Mouse (Mus musculus): Measurements from ENCODE around the gene Gpr132. TPM values are rescaled to one million over a fixed set of nuclear protein-coding genes. Genes with fewer than 3 reads are reported as not detected.

Gene Gpr132
- polyA plus RNA-seq, 1 experiment from 2014 or later, result 0.26 TPM

DNA sequence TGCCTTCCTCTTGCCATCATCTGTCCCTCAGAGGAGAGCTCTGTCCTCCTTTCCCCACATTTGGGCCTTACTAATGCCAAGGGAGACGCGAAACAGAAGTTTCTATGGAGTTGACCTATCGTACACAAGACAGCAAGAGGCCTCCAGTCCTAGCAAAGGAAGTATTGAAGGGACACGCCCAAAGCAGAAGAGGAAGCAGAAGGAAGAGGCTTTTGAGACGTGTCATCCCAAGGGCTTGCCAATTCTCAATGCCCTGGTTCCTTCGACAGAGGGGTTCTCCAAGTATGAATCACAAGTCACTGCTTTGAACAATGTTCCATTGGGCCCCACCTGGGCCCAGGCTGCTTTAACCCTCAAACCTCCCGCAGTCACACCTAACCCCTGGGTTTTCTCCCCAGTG is 3.2 kb downstream of the Gpr132 start:
- Histone ChIP-seq H3K27me3 (peaks cover 4% of the 10 kb centered on the region; the same call in 1 of the 2 replicates), H3K4me3 (replicated peaks) (no peak overlapping the region), H3K4me1 (replicated peaks) (peaks cover 4% of the 10 kb centered on the region; the same call in 1 of the 2 replicates), H3K27ac (replicated peaks) (no peak overlapping the region), H3K4me2 (no peak overlapping the region), H3K9me3 (replicated peaks) (no peaks in the 10 kb centered on the region), H3K36me3 (replicated peaks) (no peaks in the 10 kb centered on the region), H3K9ac (no peak overlapping the region)
- ATAC-seq (ENCODE audit: insufficient read depth), result no peak
- 36% methylated on average over 7 of the region's 7 CpGs for WGBS (ENCODE audit: insufficient replicate concordance)

GRCm38 (mm10) chr12:112861911-112862321 is 6.1 kb downstream of the Gpr132 start:
- Histone ChIP-seq H3K27ac (replicated peaks) (no peak overlapping the region), H3K4me2 (no peak overlapping the region), H3K27me3 (no peaks in the 10 kb centered on the region), H3K36me3 (replicated peaks) (no peaks in the 10 kb centered on the region), H3K4me3 (replicated peaks) (no peak overlapping the region), H3K4me1 (replicated peaks) (no peaks in the 10 kb centered on the region), H3K9ac (no peak overlapping the region), H3K9me3 (replicated peaks) (no peaks in the 10 kb centered on the region)
- no peak for ATAC-seq (ENCODE audit: insufficient read depth)
- WGBS (ENCODE audit: insufficient replicate concordance), result 56% methylated on average over 9 of the region's 9 CpGs

DNA sequence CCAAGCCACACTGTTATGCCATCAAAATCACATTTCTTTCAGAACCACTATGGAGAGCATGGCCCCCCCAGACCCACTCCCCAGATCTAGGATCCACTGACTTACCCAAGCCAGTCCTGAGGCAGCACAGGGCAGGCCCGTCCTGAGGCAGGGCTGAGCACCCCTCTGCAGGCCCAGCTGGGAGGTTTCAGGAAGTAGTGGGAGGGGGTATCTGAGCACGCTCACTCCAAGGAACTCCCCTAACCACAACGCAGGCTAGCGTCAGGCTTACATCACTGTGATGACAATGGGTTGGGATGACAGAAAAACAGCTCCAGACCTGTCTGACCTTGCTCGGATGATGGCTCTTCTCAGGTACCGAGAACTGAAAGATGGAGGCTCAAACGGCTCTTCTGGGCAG is 7.3 kb downstream of the Gpr132 start:
- ATAC-seq (ENCODE audit: insufficient read depth), result peak; percentile 38
- Histone ChIP-seq H3K9ac (no peak overlapping the region), H3K36me3 (replicated peaks) (no peaks in the 10 kb centered on the region), H3K4me1 (replicated peaks) (no peaks in the 10 kb centered on the region), H3K9me3 (replicated peaks) (no peaks in the 10 kb centered on the region), H3K27me3 (no peaks in the 10 kb centered on the region), H3K4me3 (replicated peaks) (no peak overlapping the region), H3K4me2 (no peak overlapping the region; the same call in 1 of the 2 replicates), H3K27ac (replicated peaks) (no peak overlapping the region)
- 32% methylated on average over 7 of the region's 7 CpGs for WGBS (ENCODE audit: insufficient replicate concordance)

DNA sequence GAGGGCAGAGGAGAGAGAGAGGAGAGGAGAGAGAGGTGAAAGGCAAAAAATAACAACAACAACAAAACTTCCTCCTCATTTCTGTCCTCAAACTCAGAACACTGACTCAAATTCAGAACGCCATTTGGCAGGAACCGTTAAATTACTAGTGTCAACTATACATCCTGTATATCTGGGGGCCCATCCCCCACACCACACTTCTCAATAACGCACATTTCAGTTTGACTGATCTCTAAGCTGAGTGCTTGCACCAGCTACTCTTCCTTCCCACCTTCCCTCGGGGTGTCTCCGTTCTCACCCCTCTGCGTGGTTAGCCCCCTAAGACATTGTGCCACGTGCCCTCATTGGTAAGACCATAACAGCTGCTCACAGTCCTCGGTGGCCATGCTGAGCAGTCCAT is 8.1 kb downstream of the Gpr132 start:
- H3K27ac ChIP-seq (replicated peaks), result no peak overlapping the region
- H3K36me3 ChIP-seq (replicated peaks), result no peaks in the 10 kb centered on the region
- no peaks in the 10 kb centered on the region for H3K27me3 ChIP-seq
- H3K4me2 ChIP-seq, result no peak overlapping the region
- H3K9me3 ChIP-seq (replicated peaks), result no peaks in the 10 kb centered on the region
- H3K9ac ChIP-seq, result no peak overlapping the region
- H3K4me3 ChIP-seq (replicated peaks), result no peak overlapping the region
- no peaks in the 10 kb centered on the region for H3K4me1 ChIP-seq (replicated peaks)
- no peak for ATAC-seq (ENCODE audit: insufficient read depth)
- 17% methylated on average over 8 of the region's 8 CpGs for WGBS (ENCODE audit: insufficient replicate concordance)

DNA sequence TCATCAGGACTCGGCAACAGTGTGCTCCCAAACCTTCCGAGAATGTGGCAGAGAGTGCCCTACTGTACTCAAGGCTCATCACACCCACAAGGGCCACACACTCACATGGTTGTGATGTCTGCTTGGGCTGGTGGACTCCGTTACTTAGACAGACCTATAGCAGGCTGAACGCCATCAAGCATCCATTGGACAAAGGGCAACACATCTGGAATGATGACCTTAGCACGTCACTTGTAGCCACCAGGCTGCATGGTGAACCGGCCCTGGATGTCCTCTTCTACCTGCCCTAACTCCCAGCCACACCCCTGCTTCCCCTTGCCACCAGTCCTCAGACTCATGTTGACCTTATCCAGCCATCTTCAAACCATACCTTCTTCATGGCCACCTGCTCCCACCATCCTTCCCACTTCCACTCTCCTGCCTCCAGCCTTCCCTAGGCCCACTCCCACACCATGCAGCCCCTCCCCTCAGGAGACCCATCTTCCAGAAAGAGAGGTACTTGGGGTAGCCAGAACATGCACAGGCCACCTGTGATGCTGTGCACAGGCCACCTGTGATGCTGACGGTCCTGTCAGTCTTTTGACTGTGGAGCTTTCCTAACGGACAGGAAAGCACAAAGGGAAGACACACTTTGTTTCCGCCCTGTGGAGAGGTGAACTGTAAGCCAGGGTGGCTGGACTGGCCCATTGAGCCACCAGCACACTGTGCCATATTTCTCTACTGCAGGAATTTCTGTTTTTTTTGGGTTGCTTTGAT is 9.3 kb downstream of the Gpr132 start:
- Histone ChIP-seq H3K27me3 (no peaks in the 10 kb centered on the region), H3K9ac (no peak overlapping the region), H3K4me2 (no peak overlapping the region), H3K27ac (replicated peaks) (no peak overlapping the region), H3K4me1 (replicated peaks) (no peaks in the 10 kb centered on the region), H3K36me3 (replicated peaks) (no peaks in the 10 kb centered on the region), H3K9me3 (replicated peaks) (no peaks in the 10 kb centered on the region), H3K4me3 (replicated peaks) (no peak overlapping the region)
- 63% methylated on average over 9 of the region's 9 CpGs for WGBS (ENCODE audit: insufficient replicate concordance)
- no peak for ATAC-seq (ENCODE audit: insufficient read depth)

DNA sequence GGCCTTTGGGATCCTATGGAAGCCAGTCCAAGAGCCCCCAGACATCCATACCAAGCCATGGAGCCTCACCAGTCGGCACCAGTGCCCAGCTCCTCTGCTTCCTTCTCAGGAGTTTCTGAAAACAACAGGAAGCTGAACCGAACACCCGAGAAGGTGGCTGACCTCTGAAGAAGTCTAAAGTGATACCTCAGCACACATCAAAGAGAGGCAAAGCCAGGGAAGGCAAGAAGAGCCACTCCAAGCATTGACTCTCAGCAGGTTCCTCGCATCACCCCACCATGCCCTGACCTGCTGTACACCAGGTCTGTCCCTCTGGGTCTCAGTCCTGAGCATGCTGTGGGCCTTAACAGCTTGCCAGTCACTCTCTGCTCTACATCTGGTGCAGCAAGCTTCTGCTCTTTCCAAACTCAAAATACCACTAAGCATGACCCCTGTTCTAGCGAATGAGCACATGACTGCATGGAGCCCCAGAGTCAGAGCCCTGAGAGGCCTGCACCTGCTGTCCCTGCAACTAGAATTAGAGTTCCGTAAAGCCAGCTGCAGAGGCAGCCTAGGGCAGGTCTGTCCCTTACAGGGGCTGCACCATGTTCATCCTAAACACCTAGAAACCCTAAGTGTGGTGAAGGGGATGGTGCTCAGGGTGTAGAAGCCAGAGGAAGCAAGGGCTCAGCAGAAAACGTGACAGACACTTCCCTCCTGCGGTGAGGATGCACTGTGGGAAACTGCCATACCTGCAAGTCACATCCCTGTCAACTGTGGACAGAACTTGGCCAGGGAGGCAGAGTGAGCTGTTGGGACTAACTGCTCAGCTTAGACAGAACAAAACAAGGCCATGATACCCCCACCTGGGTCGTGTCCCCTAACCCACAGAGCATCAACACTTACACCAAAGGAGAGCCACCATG is 10.8 kb downstream of the Gpr132 start:
- Histone ChIP-seq H3K9ac (no peak overlapping the region), H3K9me3 (replicated peaks) (no peaks in the 10 kb centered on the region), H3K36me3 (replicated peaks) (no peaks in the 10 kb centered on the region), H3K4me3 (replicated peaks) (no peak overlapping the region), H3K27me3 (no peaks in the 10 kb centered on the region), H3K4me2 (no peak overlapping the region), H3K27ac (replicated peaks) (no peak overlapping the region), H3K4me1 (replicated peaks) (no peaks in the 10 kb centered on the region)
- 38% methylated on average over 9 of the region's 9 CpGs for WGBS (ENCODE audit: insufficient replicate concordance)
- no peak for ATAC-seq (ENCODE audit: insufficient read depth)

DNA sequence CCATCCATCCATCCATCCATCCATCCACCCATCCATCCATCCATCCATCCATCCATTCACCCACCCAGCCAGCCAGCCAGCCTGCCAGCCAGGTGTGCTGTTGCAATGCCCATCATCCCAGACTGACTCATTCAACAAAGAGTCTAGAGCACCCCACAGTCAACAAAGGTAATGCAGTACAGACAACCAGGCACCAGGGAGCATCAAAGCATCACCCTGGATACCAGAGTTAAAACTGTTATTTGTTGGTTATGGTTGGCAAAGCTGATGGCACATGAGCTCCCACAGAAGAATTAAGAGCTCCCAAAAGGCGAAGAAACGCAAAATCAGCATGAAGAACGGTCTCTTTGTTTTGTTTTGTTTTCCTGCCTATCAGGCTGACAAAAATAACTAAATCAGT is 11.7 kb downstream of the Gpr132 start:
- no peaks in the 10 kb centered on the region for H3K27me3 ChIP-seq
- no peak overlapping the region for H3K27ac ChIP-seq (replicated peaks)
- no peak for ATAC-seq (ENCODE audit: insufficient read depth)
- H3K4me2 ChIP-seq, result no peak overlapping the region
- no peaks in the 10 kb centered on the region for H3K36me3 ChIP-seq (replicated peaks)
- H3K4me1 ChIP-seq (replicated peaks), result no peaks in the 10 kb centered on the region
- no peaks in the 10 kb centered on the region for H3K9me3 ChIP-seq (replicated peaks)
- H3K9ac ChIP-seq, result no peak overlapping the region
- H3K4me3 ChIP-seq (replicated peaks), result no peak overlapping the region
- 80% methylated on average over 3 of the region's 3 CpGs for WGBS (ENCODE audit: insufficient replicate concordance)

GRCm38 (mm10) chr12:112854610-112855333 is 13.3 kb downstream of the Gpr132 start:
- 43% methylated on average over 7 of the region's 7 CpGs for WGBS (ENCODE audit: insufficient replicate concordance)
- H3K27ac ChIP-seq (replicated peaks), result no peak overlapping the region
- H3K27me3 ChIP-seq, result no peaks in the 10 kb centered on the region
- no peaks in the 10 kb centered on the region for H3K9me3 ChIP-seq (replicated peaks)
- no peaks in the 10 kb centered on the region for H3K36me3 ChIP-seq (replicated peaks)
- no peaks in the 10 kb centered on the region for H3K4me1 ChIP-seq (replicated peaks)
- no peak for ATAC-seq (ENCODE audit: insufficient read depth)
- H3K9ac ChIP-seq, result no peak overlapping the region
- no peak overlapping the region for H3K4me2 ChIP-seq
- no peak overlapping the region for H3K4me3 ChIP-seq (replicated peaks)

GRCm38 (mm10) chr12:112853050-112853729 is 14.8 kb downstream of the Gpr132 start:
- Histone ChIP-seq H3K4me2 (no peak overlapping the region), H3K9ac (no peak overlapping the region), H3K9me3 (replicated peaks) (no peaks in the 10 kb centered on the region), H3K4me1 (replicated peaks) (no peaks in the 10 kb centered on the region), H3K27me3 (no peaks in the 10 kb centered on the region), H3K36me3 (replicated peaks) (no peaks in the 10 kb centered on the region), H3K4me3 (replicated peaks) (no peak overlapping the region), H3K27ac (replicated peaks) (no peak overlapping the region)
- ATAC-seq (ENCODE audit: insufficient read depth), result no peak
- 60% methylated on average over 11 of the region's 11 CpGs for WGBS (ENCODE audit: insufficient replicate concordance)

GRCm38 (mm10) chr12:112851116-112851515 is 16.9 kb downstream of the Gpr132 start:
- Histone ChIP-seq H3K9ac (no peak overlapping the region), H3K36me3 (replicated peaks) (no peaks in the 10 kb centered on the region), H3K4me3 (replicated peaks) (no peak overlapping the region), H3K27me3 (no peaks in the 10 kb centered on the region), H3K4me2 (no peak overlapping the region), H3K9me3 (replicated peaks) (no peaks in the 10 kb centered on the region), H3K4me1 (replicated peaks) (no peaks in the 10 kb centered on the region), H3K27ac (replicated peaks) (no peak overlapping the region)
- 46% methylated on average over 8 of the region's 8 CpGs for WGBS (ENCODE audit: insufficient replicate concordance)
- no peak for ATAC-seq (ENCODE audit: insufficient read depth)

Measured in liver, embryonic 15.5 days (tissue).